Mouse (Mus musculus) MN1 (cell line): ENCODE data around the gene Tnrc6b.
"Not testable (repeated sequence)": the region's sequence is repeated elsewhere in the genome, so short reads cannot be mapped to it uniquely, and the experiment has no call there.

Source experiments
- DNase-seq: peaks from one replicate; pipeline ENCODE4 v3.0.0-alpha.2; 2016; ENCODE audit warnings: low spot score

The Tnrc6b gene

GRCm38 (mm10) chr15:80916621-80917020, 205.5 kb downstream of the Tnrc6b start:
- DNase-seq: no peak

- DNase-seq: no peak
Observed at GRCm38 (mm10) chr15:80920346-80920745, 209.2 kb downstream of the Tnrc6b start.

GRCm38 (mm10) chr15:80921781-80922180, 210.7 kb downstream of the Tnrc6b start:
- no peak for DNase-seq

- DNase-seq: no peak
Observed at GRCm38 (mm10) chr15:80924211-80924610, 213.1 kb downstream of the Tnrc6b start.

GRCm38 (mm10) chr15:80928811-80929355, 217.8 kb downstream of the Tnrc6b start:
- no peak for DNase-seq

- DNase-seq: peak; percentile 37
Observed at GRCm38 (mm10) chr15:80930048-80930571, 219.0 kb downstream of the Tnrc6b start.

GRCm38 (mm10) chr15:80930676-80931320, 219.7 kb downstream of the Tnrc6b start:
- not testable (repeated sequence) for DNase-seq

GRCm38 (mm10) chr15:80931345-80931960, 220.3 kb downstream of the Tnrc6b start:
- no peak for DNase-seq

GRCm38 (mm10) chr15:80934841-80935240, 223.7 kb downstream of the Tnrc6b start:
- no peak for DNase-seq

- DNase-seq: no peak
Observed at GRCm38 (mm10) chr15:80936686-80937085, 225.6 kb downstream of the Tnrc6b start.

GRCm38 (mm10) chr15:80938615-80939014, 227.5 kb downstream of the Tnrc6b start:
- no peak for DNase-seq

- no peak for DNase-seq
Observed at GRCm38 (mm10) chr15:80939401-80939800, 228.3 kb downstream of the Tnrc6b start.

GRCm38 (mm10) chr15:80941468-80942040, 230.4 kb downstream of the Tnrc6b start:
- DNase-seq: no peak

GRCm38 (mm10) chr15:80945851-80946250, 234.7 kb downstream of the Tnrc6b start:
- peak; percentile 58 for DNase-seq

GRCm38 (mm10) chr15:80948145-80949135, 237.3 kb downstream of the Tnrc6b start, which contains the start of gene Adsl:
Gene Adsl (plus strand): TSS chr15:80948490.
- DNase-seq: peak; percentile 95

GRCm38 (mm10) chr15:80949431-80949830, 238.3 kb downstream of the Tnrc6b start:
- no peak for DNase-seq

GRCm38 (mm10) chr15:80950055-80950454, 238.9 kb downstream of the Tnrc6b start:
- no peak for DNase-seq

- no peak for DNase-seq
Observed at GRCm38 (mm10) chr15:80953971-80954370, 242.9 kb downstream of the Tnrc6b start.

- no peak for DNase-seq
Observed at GRCm38 (mm10) chr15:80954861-80955260, 243.7 kb downstream of the Tnrc6b start.

GRCm38 (mm10) chr15:80955836-80956438, 244.8 kb downstream of the Tnrc6b start:
- DNase-seq: no peak

- DNase-seq: no peak
Observed at GRCm38 (mm10) chr15:80969371-80969770, 258.3 kb downstream of the Tnrc6b start.
